Mouse (Mus musculus) neural tube, embryonic 13.5 days (tissue): ENCODE results near the gene Dhx35. TPM values are rescaled to one million over a fixed set of nuclear protein-coding genes. Genes with fewer than 3 reads are reported as not detected.

Experiments
- ATAC-seq: fragments of 200-750 bp; cut with Nextera tagmentation; 2 replicates; pipeline ENCODE4 v1.8.0; 2017; ENCODE audit warnings: low read depth, mild to moderate bottlenecking, moderate TSS enrichment, moderate library complexity
- H3K27ac ChIP-seq: fragments of 300-500 bp; sonication (generic); replicated peaks from 2 replicates; pipeline ENCODE4 v1.5.1; 2015; ENCODE audit warnings: moderate library complexity, mild to moderate bottlenecking, inconsistent platforms
- H3K27me3 ChIP-seq: fragments of 300-500 bp; sonication (generic); 2 replicates; pipeline ENCODE4 v1.6.1; 2015; ENCODE audit warnings: mild to moderate bottlenecking, inconsistent platforms
- H3K36me3 ChIP-seq: fragments of 300-500 bp; sonication (generic); 2 replicates; pipeline ENCODE4 v1.6.1; 2015; ENCODE audit warnings: mild to moderate bottlenecking, inconsistent platforms
- H3K4me1 ChIP-seq: fragments of 300-500 bp; sonication (generic); replicated peaks from 2 replicates; pipeline ENCODE4 v1.6.1; 2015; ENCODE audit warnings: inconsistent platforms
- H3K4me2 ChIP-seq: fragments of 300-500 bp; sonication (generic); 2 replicates; pipeline ENCODE4 v1.6.1; 2015; ENCODE audit warnings: inconsistent platforms, mild to moderate bottlenecking, moderate library complexity
- H3K4me3 ChIP-seq: fragments of 300-500 bp; sonication (generic); 2 replicates; pipeline ENCODE4 v1.5.1; 2015; ENCODE audit warnings: mild to moderate bottlenecking, inconsistent platforms
- H3K9ac ChIP-seq: fragments of 300-500 bp; sonication (generic); 2 replicates; pipeline ENCODE4 v1.6.1; 2015; ENCODE audit warnings: moderate library complexity, mild to moderate bottlenecking, inconsistent platforms
- H3K9me3 ChIP-seq: fragments of 300-500 bp; sonication (generic); 2 replicates; pipeline ENCODE4 v1.6.1; 2016; ENCODE audit warnings: inconsistent platforms
- WGBS: fragments of 180-500 bp; shearing (Covaris S2); methylation state at CpG from one replicate; pipeline ENCODE4 v1.1.7; 2015; 5-methylcytosine and 5-hydroxymethylcytosine counted together
- polyA plus RNA-seq: library from polyadenylated mRNA; unstranded; fragments of >200 nt; fragmentation: Nextera tagmentation; extraction: Ambion mirVana; gene quantifications from 2 replicates; pipeline ENCODE4 v1.2.1, GENCODE M21; 2015

Dhx35 gene
- polyA plus RNA-seq, 1 experiment from 2014 or later: 13.1 TPM

DNA sequence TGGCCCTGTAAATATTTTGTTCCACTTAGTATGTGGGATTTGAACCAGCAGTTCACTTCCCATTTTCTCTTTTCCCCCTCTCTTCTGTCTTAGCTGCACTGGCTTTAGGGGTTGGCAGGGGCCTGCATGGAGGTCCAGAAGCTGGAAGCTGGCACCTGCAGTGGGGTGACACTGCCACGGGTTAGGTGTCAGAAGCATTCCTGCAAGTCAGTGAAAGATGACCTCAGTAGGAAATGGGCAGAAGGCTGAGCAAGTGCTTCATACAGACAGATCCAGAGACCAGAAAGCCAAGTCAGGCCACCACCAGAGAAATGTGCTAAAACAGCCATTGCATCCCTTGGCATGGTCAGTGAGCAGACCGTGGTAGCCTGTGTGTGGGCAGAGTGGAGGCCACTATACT, 66.5 kb downstream of the Dhx35 start:
- H3K9me3 ChIP-seq: no peaks in the 10 kb centered on the region
- peaks cover 21% of the 10 kb centered on the region for H3K36me3 ChIP-seq
- H3K27ac ChIP-seq: no peak overlapping the region
- H3K4me2 ChIP-seq: no peak overlapping the region
- no peaks in the 10 kb centered on the region for H3K27me3 ChIP-seq
- ATAC-seq: no peak
- no peak overlapping the region for H3K9ac ChIP-seq
- 80% methylated on average over 2 of the region's 2 CpGs for WGBS
- no peak overlapping the region for H3K4me3 ChIP-seq
- no peaks in the 10 kb centered on the region for H3K4me1 ChIP-seq

- no peak overlapping the region for H3K9ac ChIP-seq
- H3K9me3 ChIP-seq: no peaks in the 10 kb centered on the region
- 0 out of 2 replicates have a peak, but pooled peaks cover under 1% of the 10 kb centered on the region for H3K36me3 ChIP-seq
- ATAC-seq: peak; percentile 49; the same call in 1 of the 2 replicates
- 55% methylated on average over 11 of the region's 11 CpGs for WGBS
- no peaks in the 10 kb centered on the region for H3K4me1 ChIP-seq
- no peak overlapping the region for H3K4me3 ChIP-seq
- no peaks in the 10 kb centered on the region for H3K27me3 ChIP-seq
- H3K27ac ChIP-seq: no peak overlapping the region
- no peak overlapping the region for H3K4me2 ChIP-seq
These were observed 68.9 kb downstream of the Dhx35 start for GRCm38 (mm10) chr2:158863341-158864125.

- Histone ChIP-seq H3K36me3 (no peaks in the 10 kb centered on the region), H3K27ac (no peak overlapping the region), H3K9ac (no peak overlapping the region), H3K27me3 (no peaks in the 10 kb centered on the region), H3K4me2 (no peak overlapping the region), H3K9me3 (no peaks in the 10 kb centered on the region), H3K4me3 (no peak overlapping the region), H3K4me1 (no peaks in the 10 kb centered on the region)
- peak; percentile 32; the same call in 1 of the 2 replicates for ATAC-seq
- 87% methylated on average over 4 of the region's 4 CpGs for WGBS
These were observed 69.5 kb downstream of the Dhx35 start for GRCm38 (mm10) chr2:158864126-158864458.

GRCm38 (mm10) chr2:158865358-158865757, 70.8 kb downstream of the Dhx35 start:
- Histone ChIP-seq H3K27ac (no peak overlapping the region), H3K9ac (no peak overlapping the region), H3K4me2 (no peak overlapping the region), H3K27me3 (no peaks in the 10 kb centered on the region), H3K4me1 (0 out of 2 replicates have a peak, but pooled peaks cover 10% of the 10 kb centered on the region), H3K36me3 (no peaks in the 10 kb centered on the region), H3K4me3 (no peak overlapping the region), H3K9me3 (no peaks in the 10 kb centered on the region)
- peak; percentile 54 for ATAC-seq
- 27% methylated on average over 10 of the region's 10 CpGs for WGBS

DNA sequence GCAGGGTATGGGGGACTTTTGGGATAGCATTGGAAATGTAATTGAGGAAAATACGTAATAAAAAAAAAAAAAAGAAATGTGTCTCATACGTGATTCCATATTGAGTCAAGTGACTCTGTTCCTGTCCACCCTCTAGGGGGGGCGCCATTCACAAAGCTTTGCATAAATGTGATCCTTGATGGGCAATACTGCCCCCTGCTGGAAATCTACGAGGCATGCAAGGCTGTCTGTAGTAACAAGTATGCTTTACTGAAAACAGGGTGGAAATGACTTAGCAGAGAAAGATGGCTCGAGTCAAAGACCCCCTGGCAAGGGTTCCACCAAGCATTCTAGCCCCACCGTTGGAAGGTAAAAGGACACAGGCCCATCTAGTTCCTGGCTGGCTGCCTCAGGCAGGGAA, 92.0 kb downstream of the Dhx35 start:
- no peak overlapping the region for H3K4me2 ChIP-seq
- H3K9ac ChIP-seq: no peak overlapping the region
- no peaks in the 10 kb centered on the region for H3K9me3 ChIP-seq
- 52% methylated on average over 6 of the region's 6 CpGs for WGBS
- no peak overlapping the region for H3K27ac ChIP-seq
- no peaks in the 10 kb centered on the region for H3K27me3 ChIP-seq
- H3K4me3 ChIP-seq: no peak overlapping the region
- H3K4me1 ChIP-seq: no peaks in the 10 kb centered on the region
- no peaks in the 10 kb centered on the region for H3K36me3 ChIP-seq
- no peak for ATAC-seq

- WGBS: 91% methylated on average over 5 of the region's 5 CpGs
These were observed 93.9 kb downstream of the Dhx35 start for GRCm38 (mm10) chr2:158888531-158888930.

DNA sequence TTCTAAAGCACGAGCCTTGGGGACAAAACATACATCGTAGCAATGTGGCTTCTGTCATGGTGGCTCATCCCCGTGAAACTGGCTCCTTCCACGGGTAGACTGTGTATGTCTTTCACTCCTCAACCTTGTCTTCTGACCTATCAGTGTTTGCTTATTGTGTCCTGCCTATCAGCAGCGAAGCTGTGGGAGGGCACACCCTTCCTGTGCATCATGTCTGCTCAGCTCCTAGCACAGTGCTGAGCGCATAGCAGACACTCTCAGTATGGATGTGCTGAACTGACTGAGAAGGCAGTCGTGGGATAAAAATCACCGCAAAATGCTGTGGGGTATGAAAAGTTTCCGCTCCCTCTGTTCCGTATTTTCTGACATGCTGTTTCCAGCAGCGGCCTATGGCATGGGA, 94.6 kb downstream of the Dhx35 start:
- H3K9me3 ChIP-seq: no peaks in the 10 kb centered on the region
- no peak overlapping the region for H3K4me2 ChIP-seq
- H3K9ac ChIP-seq: no peak overlapping the region
- 63% methylated on average over 11 of the region's 11 CpGs for WGBS
- H3K4me1 ChIP-seq: 0 out of 2 replicates have a peak, but pooled peaks cover 5% of the 10 kb centered on the region
- H3K27ac ChIP-seq: no peak overlapping the region
- H3K36me3 ChIP-seq: no peaks in the 10 kb centered on the region
- no peak overlapping the region for H3K4me3 ChIP-seq
- no peak for ATAC-seq
- peaks cover 5% of the 10 kb centered on the region; the same call in 1 of the 2 replicates for H3K27me3 ChIP-seq

More at GRCm38 (mm10) chr2:158888531-158888930, 93.9 kb downstream of the Dhx35 start:
- no peaks in the 10 kb centered on the region for H3K9me3 ChIP-seq
- H3K9ac ChIP-seq: no peak overlapping the region
- H3K27ac ChIP-seq: no peak overlapping the region
- H3K36me3 ChIP-seq: no peaks in the 10 kb centered on the region
- H3K27me3 ChIP-seq: no peaks in the 10 kb centered on the region
- H3K4me2 ChIP-seq: no peak overlapping the region
- ATAC-seq: no peak
- no peak overlapping the region for H3K4me3 ChIP-seq
- 0 out of 2 replicates have a peak, but pooled peaks cover 5% of the 10 kb centered on the region for H3K4me1 ChIP-seq

DNA sequence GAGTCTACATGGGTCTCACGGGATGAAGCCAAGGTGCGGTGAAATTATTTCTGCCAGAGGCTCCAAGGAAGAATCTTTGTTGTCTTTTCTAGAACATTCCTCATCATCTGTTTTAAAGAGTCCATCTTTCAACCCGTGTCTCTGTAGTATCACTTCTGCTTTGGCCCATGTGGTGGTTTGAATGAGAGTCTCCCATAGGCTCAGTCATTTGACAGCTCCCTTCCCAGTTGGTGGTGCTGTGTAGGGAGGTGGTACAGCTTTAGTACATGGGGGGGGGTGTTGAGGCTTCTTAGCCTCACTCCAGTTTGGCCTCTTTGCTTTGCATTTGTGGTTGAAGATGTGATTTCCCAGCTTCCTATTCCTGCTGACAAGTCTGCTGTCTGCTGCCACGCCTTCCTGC, 96.7 kb downstream of the Dhx35 start:
- peaks cover 14% of the 10 kb centered on the region for H3K27me3 ChIP-seq
- H3K9ac ChIP-seq: no peak overlapping the region
- 83% methylated on average over 4 of the region's 4 CpGs for WGBS
- H3K36me3 ChIP-seq: no peaks in the 10 kb centered on the region
- 0 out of 2 replicates have a peak, but pooled peaks cover 5% of the 10 kb centered on the region for H3K4me1 ChIP-seq
- ATAC-seq: no peak
- H3K27ac ChIP-seq: no peak overlapping the region
- H3K4me2 ChIP-seq: no peak overlapping the region
- no peaks in the 10 kb centered on the region for H3K9me3 ChIP-seq
- no peak overlapping the region for H3K4me3 ChIP-seq

GRCm38 (mm10) chr2:158893171-158893853, 98.7 kb downstream of the Dhx35 start:
- Histone ChIP-seq H3K4me3 (no peak overlapping the region), H3K4me1 (peaks cover 10% of the 10 kb centered on the region), H3K27ac (no peak overlapping the region), H3K9ac (no peak overlapping the region), H3K27me3 (peaks cover 14% of the 10 kb centered on the region), H3K9me3 (no peaks in the 10 kb centered on the region), H3K4me2 (no peak overlapping the region), H3K36me3 (no peaks in the 10 kb centered on the region)
- WGBS: 43% methylated on average over 16 of the region's 16 CpGs
- peak; percentile 43; the same call in 1 of the 2 replicates for ATAC-seq

DNA sequence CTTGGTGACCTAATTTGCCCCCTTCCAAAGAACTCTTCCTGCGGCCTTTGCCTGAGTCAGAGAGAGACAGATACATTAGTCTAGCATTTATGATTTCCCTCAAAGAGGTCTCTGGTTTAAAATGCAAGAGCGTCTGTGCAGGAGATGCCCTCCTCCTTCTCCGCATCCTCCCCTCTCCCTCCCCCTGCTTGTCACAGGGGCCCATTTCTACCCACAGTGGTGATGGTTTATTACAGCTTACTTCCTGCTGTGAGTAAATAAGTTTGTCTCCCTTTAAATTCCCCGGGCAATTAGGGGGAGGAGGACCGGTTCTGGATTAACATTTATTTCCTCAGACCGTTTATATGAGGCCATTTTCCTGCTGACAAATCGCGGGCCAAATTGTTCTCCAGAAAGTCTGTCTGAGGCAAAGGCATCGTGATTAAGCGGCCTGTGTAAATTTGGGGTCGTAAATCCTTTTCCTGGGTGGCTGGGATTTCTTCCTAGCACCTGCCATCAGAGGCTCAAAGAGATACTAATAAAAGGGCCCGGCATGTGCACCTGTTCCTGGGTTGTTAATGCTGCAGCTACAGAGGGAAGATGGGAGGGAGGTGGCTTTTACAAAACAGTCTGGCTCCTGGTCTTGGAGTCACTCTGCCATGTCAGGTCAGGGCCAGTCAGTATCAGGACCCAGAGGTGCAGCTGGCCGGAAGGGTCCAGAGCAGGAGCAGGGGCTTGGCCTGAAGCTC, 104.0 kb downstream of the Dhx35 start:
- Histone ChIP-seq H3K27ac (0 out of 2 replicates have a peak overlapping the region, but pooled peaks have one; percentile 38), H3K27me3 (peaks cover 32% of the 10 kb centered on the region), H3K36me3 (no peaks in the 10 kb centered on the region), H3K9ac (no peak overlapping the region), H3K4me2 (no peak overlapping the region), H3K4me3 (no peak overlapping the region), H3K4me1 (peaks cover 16% of the 10 kb centered on the region), H3K9me3 (no peaks in the 10 kb centered on the region)
- ATAC-seq: peak; percentile 83
- WGBS: 8% methylated on average over 13 of the region's 13 CpGs
